Comparison of ENCODE assay signal across 13 mouse cellular contexts in genomic region chr11:3418741-3419140, GRCm38 (mm10). TPM values are rescaled to one million over a fixed set of nuclear protein-coding genes. Genes with fewer than 3 reads are reported as not detected.
DNase-seq lines count a peak whose midpoint lies in the region; ATAC-seq and TF ChIP-seq lines count a peak whose summit lies in the region.
"Had no signal": no experiment of that assay in that cellular context is flagged by ENCODE, and none has a peak within 500 bp of the region (broad histone marks: within the 10 kb centered on the region; RNA-seq: fewer than 3 reads in every experiment).

No protein-coding gene starts in this region.

- TF ChIP-seq POLR2A in heart, adult 2 months (IDR thresholded peaks at IDR 0.05; ENCODE audit: insufficient read depth, low read depth, low read length) = no peak

- no peak; the same call in 1 of the 2 replicates for ATAC-seq in liver, embryonic 11.5 days (replicated peaks; ENCODE audit: low FRiP score)
- ATAC-seq: midbrain, embryonic 15.5 days had no signal

- H3K9ac ChIP-seq in heart, adult 2 months (ENCODE audit: low read depth, low read length) = no peak overlapping the region
- H3K9ac ChIP-seq in liver, embryonic 11.5 days (ENCODE audit: low read depth, low read length) = no peak overlapping the region
- H3K9ac ChIP-seq: hindbrain, embryonic 15.5 days; liver, embryonic 15.5 days; midbrain, embryonic 15.5 days had no signal

- peaks cover 7% of the 10 kb centered on the region for H3K4me1 ChIP-seq in heart, adult 2 months (ENCODE audit: control insufficient read depth, insufficient read depth, low read length)
- no peaks in the 10 kb centered on the region for H3K4me1 ChIP-seq in liver, embryonic 11.5 days (replicated peaks; ENCODE audit: control insufficient read depth, insufficient read depth, low read length)
- H3K4me1 ChIP-seq: hindbrain, embryonic 15.5 days; midbrain, embryonic 15.5 days had no signal

- no peak overlapping the region for H3K4me2 ChIP-seq in liver, embryonic 11.5 days
- H3K4me2 ChIP-seq: hindbrain, embryonic 15.5 days; liver, embryonic 15.5 days; midbrain, embryonic 15.5 days had no signal

- no peak for TF ChIP-seq CTCF in heart, adult 2 months (IDR thresholded peaks at IDR 0.05)
- no peak for TF ChIP-seq CTCF in left cerebral cortex, adult 2 months (IDR thresholded peaks at IDR 0.05)

- peaks cover 12% of the 10 kb centered on the region for H3K36me3 ChIP-seq in heart, adult 2 months (ENCODE audit: control insufficient read depth, insufficient read depth, low read length)
- H3K36me3 ChIP-seq in liver, embryonic 11.5 days (ENCODE audit: control insufficient read depth, insufficient read depth, low read length) = peaks cover 8% of the 10 kb centered on the region; the same call in 1 of the 2 replicates

- H3K79me2 ChIP-seq in heart, adult 2 months (replicated peaks; ENCODE audit: control insufficient read depth, insufficient read depth, low read length) = peaks cover 1% of the 10 kb centered on the region; the same call in 1 of the 2 replicates

- no peak overlapping the region for H3K4me3 ChIP-seq in heart, adult 2 months
- no peak overlapping the region for H3K4me3 ChIP-seq in liver, embryonic 11.5 days (ENCODE audit: low read depth, low read length)
- no peak overlapping the region for H3K4me3 ChIP-seq in left cerebral cortex, adult 2 months
- H3K4me3 ChIP-seq: hindbrain, embryonic 15.5 days; liver, embryonic 15.5 days; midbrain, embryonic 15.5 days had no signal

- peak; percentile 91 for DNase-seq in heart, adult 11 months
- DNase-seq in heart, postnatal 36 days = no peak
- DNase-seq in heart, adult 2 months = peak in 1 of 2 experiments; percentile 28
- DNase-seq in kidney, adult 18-20 months = peak; percentile 31
- no peak for DNase-seq in liver, embryonic 11.5 days (ENCODE audit: low spot score)
- no peak for DNase-seq in ovary, postnatal 14 days (ENCODE audit: low spot score)
- DNase-seq in adrenal gland, postnatal 4 days (ENCODE audit: low spot score in 2 of 2) = no peak
- no peak for DNase-seq in left cerebral cortex, adult 2 months (ENCODE audit: extremely low spot score in 1 of 2, low spot score in 2 of 2)
- DNase-seq: layer of hippocampus, postnatal 36 days had no signal

- no peak for TF ChIP-seq EP300 in heart, adult 2 months (IDR thresholded peaks at IDR 0.05; ENCODE audit: insufficient read depth, low read depth, low read length)

- no peaks in the 10 kb centered on the region for H3K9me3 ChIP-seq in liver, embryonic 11.5 days (ENCODE audit: control insufficient read depth, low read length)
- H3K9me3 ChIP-seq: hindbrain, embryonic 15.5 days; liver, embryonic 15.5 days; midbrain, embryonic 15.5 days had no signal

- intact Hi-C loops in heart, postnatal 36 days (cut with DNase I) = no loop called here
- intact Hi-C loops in heart, adult 2 months (cut with DNase I) = no loop called here
- intact Hi-C loops in left cerebral cortex, adult 2 months (cut with DNase I) = no loop called here

- peak overlapping the region; percentile 45 for H3K27ac ChIP-seq in heart, adult 2 months
- H3K27ac ChIP-seq in liver, embryonic 11.5 days (ENCODE audit: low read depth, low read length) = peak overlapping the region; percentile 32; the same call in 1 of the 2 replicates
- H3K27ac ChIP-seq in left cerebral cortex, adult 2 months = no peak overlapping the region
- H3K27ac ChIP-seq: hindbrain, embryonic 15.5 days; liver, embryonic 15.5 days; midbrain, embryonic 15.5 days; stomach, postnatal 0 days had no signal

- no peaks in the 10 kb centered on the region for H3K27me3 ChIP-seq in heart, adult 2 months (ENCODE audit: control insufficient read depth, insufficient read depth, low read length)
- no peaks in the 10 kb centered on the region for H3K27me3 ChIP-seq in liver, embryonic 11.5 days (replicated peaks; ENCODE audit: control insufficient read depth, insufficient read depth, low read length)
- H3K27me3 ChIP-seq: hindbrain, embryonic 15.5 days; liver, embryonic 15.5 days; midbrain, embryonic 15.5 days had no signal

- WGBS in heart, adult 2 months = 33% methylated on average over 4 of the region's 4 CpGs
- WGBS in liver, embryonic 11.5 days = 54% methylated on average over 4 of the region's 4 CpGs

RNA-seq across cellular contexts. Expression of gene Limk2, which starts 9.8 kb away (rescaled TPM):
- 10 to 100 TPM; 17.6 to 24.8 TPM for total RNA-seq in heart, postnatal 36 days (2021)
- 10 to 100 TPM; 16.4 to 17.1 TPM for total RNA-seq in heart, adult 2 months (2021)
- polyA plus RNA-seq in heart, adult 2 months (2012; rRNA removed) = 39.5 and 41.8 TPM in 2 replicates
- 37.4 and 37.7 TPM in 2 replicates for polyA plus RNA-seq in liver, embryonic 11.5 days (2014; fragmentation: Nextera tagmentation; extraction: Ambion mirVana)
- 10 to 100 TPM; 42.8 to 44.0 TPM for total RNA-seq in adrenal gland, postnatal 4 days (2021)
- 100 to 1,000 TPM in 1 of 2 experiments, 10 to 100 TPM in 1; 97.5 to 109 TPM for total RNA-seq in left cerebral cortex, adult 2 months (2021)

RNA-seq across cellular contexts. Expression of gene Rnf185, which starts 33.4 kb away (rescaled TPM):
- 10 to 100 TPM; 18.6 to 20.3 TPM for total RNA-seq in heart, postnatal 36 days (2021)
- total RNA-seq in heart, adult 2 months (2021) = 10 to 100 TPM; 19.9 to 21.6 TPM
- polyA plus RNA-seq in heart, adult 2 months (2012; rRNA removed) = 23.0 and 35.2 TPM in 2 replicates
- 20.6 and 22.2 TPM in 2 replicates for polyA plus RNA-seq in liver, embryonic 11.5 days (2014; fragmentation: Nextera tagmentation; extraction: Ambion mirVana)
- total RNA-seq in adrenal gland, postnatal 4 days (2021) = 10 to 100 TPM; 33.7 to 35.6 TPM
- 10 to 100 TPM; 26.4 to 27.6 TPM for total RNA-seq in left cerebral cortex, adult 2 months (2021)

Comparison
In these comparisons a context has a peak if more than half of its experiments do, and no peak if none do; other contexts are left out.
1. DNase-seq: peak in heart, adult 11 months (single experiment) and kidney, adult 18-20 months (single experiment); none in heart, postnatal 36 days (0 of 2), liver, embryonic 11.5 days (single experiment), ovary, postnatal 14 days (single experiment), adrenal gland, postnatal 4 days (0 of 2) and left cerebral cortex, adult 2 months (0 of 2).